Mouse (Mus musculus) neural tube, embryonic 14.5 days (tissue): Measurements from ENCODE around the gene Taok2. TPM values are rescaled to one million over a fixed set of nuclear protein-coding genes. Genes with fewer than 3 reads are reported as not detected.

Experiments
- ATAC-seq: fragments of 200-750 bp; cut with Nextera tagmentation; 2 replicates; pipeline ENCODE4 v1.8.0; 2017; ENCODE audit warnings: low read depth, mild to moderate bottlenecking, moderate TSS enrichment, moderate library complexity
- H3K27ac ChIP-seq: fragments of 300-500 bp; sonication (generic); 2 replicates; pipeline ENCODE4 v1.5.1; 2014; ENCODE audit warnings: low read depth, mild to moderate bottlenecking, control low read depth, low read length, moderate library complexity, mixed read lengths
- H3K27me3 ChIP-seq: fragments of 300-500 bp; sonication (generic); 2 replicates; pipeline ENCODE4 v1.6.1; 2014; ENCODE audit warnings: low read length; ENCODE audit not compliant: control insufficient read depth, insufficient read depth
- H3K36me3 ChIP-seq: fragments of 300-500 bp; sonication (generic); 2 replicates; pipeline ENCODE4 v1.6.1; 2014; ENCODE audit warnings: low read length, mixed read lengths; ENCODE audit not compliant: control insufficient read depth, insufficient read depth
- H3K4me1 ChIP-seq: fragments of 300-500 bp; sonication (generic); 2 replicates; pipeline ENCODE4 v1.6.1; 2014; ENCODE audit warnings: low read length; ENCODE audit not compliant: control insufficient read depth, insufficient read depth
- H3K4me2 ChIP-seq: fragments of 300-500 bp; sonication (generic); 2 replicates; pipeline ENCODE4 v1.6.1; 2014; ENCODE audit warnings: mild to moderate bottlenecking, low read depth, low read length, control low read depth
- H3K4me3 ChIP-seq: fragments of 300-500 bp; sonication (generic); 2 replicates; pipeline ENCODE4 v1.5.1; 2014; ENCODE audit warnings: low read depth, low read length, control low read depth, mixed read lengths
- H3K9ac ChIP-seq: fragments of 300-500 bp; sonication (generic); replicated peaks from 2 replicates; pipeline ENCODE4 v1.6.1; 2014; ENCODE audit warnings: low read depth, mild to moderate bottlenecking, control low read depth, low read length, mixed read lengths
- H3K9me3 ChIP-seq: fragments of 300-500 bp; sonication (generic); 2 replicates; pipeline ENCODE4 v1.6.1; 2016; ENCODE audit warnings: low read length; ENCODE audit not compliant: control insufficient read depth
- WGBS: fragments of 180-500 bp; shearing (Covaris S2); extraction: QIAGEN DNeasy Blood & Tissue Kit; methylation state at CpG from one replicate; pipeline ENCODE4 v1.1.7; 2014; 5-methylcytosine and 5-hydroxymethylcytosine counted together
- polyA plus RNA-seq: library from polyadenylated mRNA; unstranded; fragments of >200 nt; fragmentation: Nextera tagmentation; extraction: Ambion mirVana; gene quantifications from 2 replicates; pipeline ENCODE4 v1.2.1, GENCODE M21; 2014

Taok2 gene
- polyA plus RNA-seq, 1 experiment from 2014 or later, result 28.9 TPM

- H3K4me1 ChIP-seq, result peaks cover 8% of the 10 kb centered on the region; the same call in 1 of the 2 replicates
- no peaks in the 10 kb centered on the region for H3K9me3 ChIP-seq
- 27% methylated on average over 10 of the region's 10 CpGs for WGBS
- peak overlapping the region; percentile 72; the same call in 1 of the 2 replicates for H3K9ac ChIP-seq
- H3K27me3 ChIP-seq, result peaks cover 9% of the 10 kb centered on the region
- peak overlapping the region; percentile 52 for H3K4me3 ChIP-seq
- H3K4me2 ChIP-seq, result peak overlapping the region; percentile 99
- ATAC-seq, result peak; percentile 23; the same call in 1 of the 2 replicates
- H3K27ac ChIP-seq, result no peak overlapping the region
- H3K36me3 ChIP-seq, result peaks cover 16% of the 10 kb centered on the region
Observed at GRCm38 (mm10) chr7:126848794-126849193, 35.7 kb downstream of the Taok2 start.

DNA sequence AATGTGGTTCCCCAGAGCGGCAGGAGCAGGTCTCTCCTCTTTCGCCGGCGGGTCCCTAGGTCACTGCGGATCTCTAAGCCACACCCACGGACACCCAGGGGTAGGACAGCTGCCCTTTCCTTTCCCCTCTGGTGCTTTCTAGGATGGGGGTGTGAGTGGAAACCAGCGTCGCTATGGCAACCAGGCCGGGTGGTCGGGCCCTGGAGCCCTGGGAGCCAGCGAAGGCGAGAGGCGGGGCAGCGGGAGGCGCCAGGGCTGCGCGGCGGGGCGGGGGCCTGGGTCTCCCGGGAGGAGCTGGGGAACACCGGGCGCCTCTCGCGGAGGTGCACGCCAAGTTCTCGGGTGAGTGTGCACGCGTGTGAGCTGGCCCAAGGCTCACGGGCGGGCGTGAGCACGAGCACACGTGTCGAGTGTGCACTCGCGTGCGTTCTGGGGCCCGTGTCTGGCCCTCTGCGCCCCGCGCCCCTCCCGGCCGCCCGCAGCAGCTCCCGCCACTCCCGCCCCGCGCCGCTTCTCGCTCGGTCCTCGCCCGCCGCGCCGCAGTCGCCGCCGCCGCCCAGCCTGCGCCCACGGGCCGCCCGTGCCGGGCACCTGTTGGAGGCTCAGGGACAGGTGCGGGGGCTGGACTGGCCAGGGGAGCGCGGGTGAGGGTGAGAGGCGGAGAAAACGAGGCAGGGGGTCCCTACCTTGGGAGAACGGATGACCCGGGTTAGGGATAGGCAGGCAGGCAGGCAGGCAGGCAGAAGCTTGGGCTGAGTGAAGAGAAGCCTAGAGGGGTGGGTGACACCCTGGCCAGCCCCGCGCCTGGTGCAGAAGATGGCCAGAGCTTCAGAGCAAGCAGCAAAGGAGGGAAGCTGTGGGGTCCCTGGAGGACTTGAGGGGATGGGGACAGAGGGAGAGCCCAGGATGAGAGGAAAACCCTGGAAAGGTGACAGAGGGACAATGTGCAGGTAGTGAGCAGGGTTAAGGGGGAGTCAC lies 36.8 kb downstream of the Taok2 start:
- H3K4me2 ChIP-seq, result peak overlapping the region; percentile 99
- peak overlapping the region; percentile 52 for H3K4me3 ChIP-seq
- no peak overlapping the region for H3K27ac ChIP-seq
- peaks cover 9% of the 10 kb centered on the region for H3K27me3 ChIP-seq
- peaks cover 8% of the 10 kb centered on the region; the same call in 1 of the 2 replicates for H3K4me1 ChIP-seq
- H3K9me3 ChIP-seq, result no peaks in the 10 kb centered on the region
- peak overlapping the region; percentile 72 for H3K9ac ChIP-seq
- ATAC-seq, result peak; percentile 53; the same call in 1 of the 2 replicates
- under 1% methylated on average over 74 of the region's 74 CpGs for WGBS
- H3K36me3 ChIP-seq, result peaks cover 11% of the 10 kb centered on the region

DNA sequence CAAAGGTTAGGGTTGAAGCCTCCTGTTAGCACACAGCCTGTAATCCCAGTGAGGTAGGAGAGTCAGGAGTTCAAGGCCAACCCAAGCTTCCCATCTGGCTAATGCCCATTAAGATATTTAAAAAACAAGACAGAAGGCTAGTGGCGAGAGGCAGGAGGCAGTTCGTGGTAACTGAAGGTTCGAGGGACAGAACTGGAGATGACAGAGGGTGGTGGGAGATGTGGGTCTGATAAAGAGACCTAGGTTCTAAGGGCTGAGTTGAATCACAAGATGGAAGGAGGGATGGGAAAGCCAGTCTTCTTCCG lies 37.4 kb downstream of the Taok2 start, which contains the start of gene Doc2a:
Gene Doc2a, plus strand, starts transcription at position 301 of the 305 bp plus-strand sequence.
- H3K9me3 ChIP-seq, result no peaks in the 10 kb centered on the region
- peaks cover 8% of the 10 kb centered on the region; the same call in 1 of the 2 replicates for H3K4me1 ChIP-seq
- WGBS, result 24% methylated on average over 4 of the region's 4 CpGs
- peak within 1 kb of the TSS; percentile 99 for H3K4me2 ChIP-seq
- ATAC-seq, result no peak
- H3K9ac ChIP-seq, result peak within 1 kb of the TSS; percentile 72
- no peak within 1 kb of the TSS for H3K27ac ChIP-seq
- H3K27me3 ChIP-seq, result peaks cover 9% of the 10 kb centered on the region
- H3K4me3 ChIP-seq, result peak within 1 kb of the TSS; percentile 52
- H3K36me3 ChIP-seq, result peaks cover 4% of the 10 kb centered on the region; the same call in 1 of the 2 replicates

- no peak overlapping the region for H3K27ac ChIP-seq
- H3K36me3 ChIP-seq, result no peaks in the 10 kb centered on the region
- ATAC-seq, result no peak
- H3K4me1 ChIP-seq, result peaks cover 8% of the 10 kb centered on the region; the same call in 1 of the 2 replicates
- H3K9ac ChIP-seq, result no peak overlapping the region
- peaks cover 9% of the 10 kb centered on the region for H3K27me3 ChIP-seq
- no peak overlapping the region for H3K4me2 ChIP-seq
- no peak overlapping the region for H3K4me3 ChIP-seq
- 25% methylated on average over 2 of the region's 2 CpGs for WGBS
- H3K9me3 ChIP-seq, result no peaks in the 10 kb centered on the region
Observed at GRCm38 (mm10) chr7:126845516-126845915, 39.0 kb downstream of the Taok2 start.

DNA sequence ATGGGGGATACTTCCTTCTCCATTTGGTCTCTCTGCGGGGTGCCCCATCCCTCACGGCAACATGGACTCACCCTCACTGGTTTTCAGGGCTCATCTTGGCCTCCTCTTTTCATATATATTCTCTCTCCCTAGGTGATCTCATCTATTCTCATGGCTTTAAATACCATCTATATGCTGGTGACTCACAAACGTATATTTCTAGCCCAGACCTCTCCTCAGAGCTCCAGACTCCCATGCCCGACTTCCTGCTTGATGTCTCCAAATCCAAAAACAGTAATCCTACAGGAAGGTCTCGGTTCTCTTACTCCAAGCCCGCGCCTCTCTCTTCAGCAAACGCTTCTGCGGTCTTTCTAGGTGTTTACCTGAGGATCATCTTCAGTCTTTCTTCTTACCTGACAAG lies 41.2 kb downstream of the Taok2 start:
- H3K9me3 ChIP-seq, result no peaks in the 10 kb centered on the region

DNA sequence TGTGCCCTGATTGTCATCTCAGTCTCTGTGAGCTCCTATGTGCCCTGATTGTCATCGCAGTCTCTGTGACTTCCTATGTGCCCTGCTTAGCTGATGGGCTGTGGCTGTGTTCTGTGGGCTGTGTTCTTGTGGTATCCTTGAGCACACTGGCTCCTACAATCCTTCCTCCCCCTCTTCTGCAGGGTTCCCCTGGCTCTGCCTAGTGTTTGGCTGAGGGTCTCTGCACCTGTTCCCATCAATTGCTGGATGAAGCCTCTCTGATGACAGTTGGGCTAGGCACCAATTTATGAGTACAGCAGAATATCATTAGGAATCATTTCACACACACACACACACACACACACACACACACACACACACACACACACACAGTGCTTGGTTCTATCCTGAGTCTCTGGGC lies 51.2 kb downstream of the Taok2 start:
- Histone ChIP-seq H3K4me3 (no peak overlapping the region), H3K4me2 (no peak overlapping the region), H3K4me1 (no peaks in the 10 kb centered on the region), H3K9ac (no peak overlapping the region), H3K27ac (no peak overlapping the region), H3K27me3 (no peaks in the 10 kb centered on the region), H3K9me3 (no peaks in the 10 kb centered on the region), H3K36me3 (no peaks in the 10 kb centered on the region)
- no peak for ATAC-seq
- WGBS, result 95% methylated on average over 1 of the region's 1 CpGs

More for the DNA sequence above, 41.2 kb downstream of the Taok2 start:
- no peak for ATAC-seq
- no peak overlapping the region for H3K4me3 ChIP-seq
- 81% methylated on average over 9 of the region's 9 CpGs for WGBS
- H3K27ac ChIP-seq, result no peak overlapping the region
- H3K4me1 ChIP-seq, result peaks cover under 1% of the 10 kb centered on the region; the same call in 1 of the 2 replicates
- H3K27me3 ChIP-seq, result 0 out of 2 replicates have a peak, but pooled peaks cover 2% of the 10 kb centered on the region
- no peak overlapping the region for H3K9ac ChIP-seq
- no peak overlapping the region for H3K4me2 ChIP-seq
- H3K36me3 ChIP-seq, result no peaks in the 10 kb centered on the region

- peak; percentile 86 for ATAC-seq
- H3K4me2 ChIP-seq, result peak overlapping the region; percentile 41
- no peaks in the 10 kb centered on the region for H3K4me1 ChIP-seq
- H3K4me3 ChIP-seq, result peak overlapping the region; percentile 0; the same call in 1 of the 2 replicates
- WGBS, result 1% methylated on average over 21 of the region's 21 CpGs
- H3K9me3 ChIP-seq, result no peaks in the 10 kb centered on the region
- no peak overlapping the region for H3K9ac ChIP-seq
- H3K27me3 ChIP-seq, result no peaks in the 10 kb centered on the region
- no peaks in the 10 kb centered on the region for H3K36me3 ChIP-seq
- H3K27ac ChIP-seq, result no peak overlapping the region
Observed at GRCm38 (mm10) chr7:126832036-126832598, 52.4 kb downstream of the Taok2 start.

- Histone ChIP-seq H3K27ac (no peak within 1 kb of the TSS), H3K9me3 (no peaks in the 10 kb centered on the region), H3K4me1 (no peaks in the 10 kb centered on the region), H3K9ac (no peak within 1 kb of the TSS), H3K4me2 (peak within 1 kb of the TSS; percentile 41), H3K36me3 (no peaks in the 10 kb centered on the region), H3K27me3 (no peaks in the 10 kb centered on the region), H3K4me3 (peak within 1 kb of the TSS; percentile 0; the same call in 1 of the 2 replicates)
- ATAC-seq, result 0 out of 2 replicates have a peak, but pooled peaks have one; percentile 10
- 61% methylated on average over 5 of the region's 5 CpGs for whole genome bisulfite sequencing
Observed at GRCm38 (mm10) chr7:126831539-126831938, 53.0 kb downstream of the Taok2 start, which contains the start of gene 4930451I11Rik. TSS of gene 4930451I11Rik (minus strand) at chr7:126831639.
